Mouse (Mus musculus): ENCODE data around the gene Kcnh1. TPM values are rescaled to one million over a fixed set of nuclear protein-coding genes. Genes with fewer than 3 reads are reported as not detected.

Gene Kcnh1
- polyA plus RNA-seq, 1 experiment from 2014 or later = 0.04 TPM

DNA sequence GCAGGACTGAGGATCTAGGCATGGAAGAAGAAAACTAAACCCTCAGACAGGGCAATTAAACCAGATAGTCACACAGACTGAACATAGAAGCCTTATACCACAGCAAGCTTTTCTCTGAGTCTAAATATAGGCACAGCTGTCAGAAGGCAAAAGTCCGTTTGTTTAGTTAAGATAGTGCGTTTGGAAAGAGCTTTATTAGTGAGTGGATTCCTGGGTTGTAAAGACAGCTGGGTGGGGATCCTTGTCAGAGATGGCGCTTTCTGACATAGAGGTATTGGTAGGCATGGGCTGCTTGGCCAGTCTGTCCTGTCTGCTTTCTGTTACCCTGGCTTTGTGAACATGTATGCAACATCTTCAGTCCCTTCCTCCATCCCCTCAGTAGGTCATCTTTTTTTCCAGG lies 266.5 kb downstream of the Kcnh1 start:
- 55% methylated on average over 3 of the region's 3 CpGs for WGBS
- no peak overlapping the region for H3K4me2 ChIP-seq
- no peak for ATAC-seq (replicated peaks; ENCODE audit: low FRiP score)
- no peak overlapping the region for H3K4me3 ChIP-seq (ENCODE audit: low read depth, low read length)
- no peaks in the 10 kb centered on the region for H3K27me3 ChIP-seq (replicated peaks; ENCODE audit: control insufficient read depth, insufficient read depth, low read length)
- H3K27ac ChIP-seq (ENCODE audit: low read depth, low read length) = no peak overlapping the region
- DNase-seq (ENCODE audit: low spot score) = no peak
- H3K9me3 ChIP-seq (ENCODE audit: control insufficient read depth, low read length) = no peaks in the 10 kb centered on the region
- H3K9ac ChIP-seq (ENCODE audit: low read depth, low read length) = no peak overlapping the region
- no peaks in the 10 kb centered on the region for H3K4me1 ChIP-seq (replicated peaks; ENCODE audit: control insufficient read depth, insufficient read depth, low read length)
- H3K36me3 ChIP-seq (ENCODE audit: control insufficient read depth, insufficient read depth, low read length) = no peaks in the 10 kb centered on the region

DNA sequence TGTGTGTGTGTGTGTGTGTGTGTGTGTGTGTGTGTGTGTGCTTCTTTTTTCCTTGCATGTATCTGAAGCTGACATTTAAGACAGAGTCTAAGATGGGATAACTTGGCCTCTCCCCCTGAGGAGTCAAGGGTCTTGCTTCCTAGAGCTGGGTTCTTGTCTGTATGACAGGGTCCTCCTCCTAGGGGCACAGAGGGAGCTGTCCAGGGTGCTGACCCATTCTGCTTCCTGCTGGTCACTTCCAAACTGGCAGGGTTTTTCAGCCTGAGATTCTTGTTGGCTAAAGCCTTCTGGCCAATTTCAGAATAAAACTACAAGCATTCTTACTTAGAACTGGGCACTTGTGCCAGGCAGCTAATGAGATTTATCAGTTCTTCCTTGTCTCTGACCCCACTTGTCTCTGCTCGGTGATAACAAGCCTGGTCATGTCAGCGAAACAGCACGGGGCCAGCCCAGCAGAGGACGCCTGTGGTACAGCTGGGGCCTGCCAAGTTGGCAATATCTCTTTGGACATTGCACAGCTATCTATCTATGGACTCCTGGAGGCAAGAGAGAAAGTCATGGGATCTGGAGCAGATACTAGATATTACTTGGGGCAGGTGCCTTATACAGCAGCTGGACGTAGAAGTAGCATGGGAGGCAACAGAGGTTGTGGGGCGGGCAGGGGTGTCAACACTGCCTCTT lies 267.1 kb downstream of the Kcnh1 start:
- Histone ChIP-seq H3K4me3 (ENCODE audit: low read depth, low read length) (no peak overlapping the region), H3K4me1 (replicated peaks; ENCODE audit: control insufficient read depth, insufficient read depth, low read length) (no peaks in the 10 kb centered on the region), H3K4me2 (no peak overlapping the region), H3K27me3 (replicated peaks; ENCODE audit: control insufficient read depth, insufficient read depth, low read length) (no peaks in the 10 kb centered on the region), H3K9ac (ENCODE audit: low read depth, low read length) (no peak overlapping the region), H3K9me3 (ENCODE audit: control insufficient read depth, low read length) (no peaks in the 10 kb centered on the region), H3K27ac (ENCODE audit: low read depth, low read length) (no peak overlapping the region), H3K36me3 (ENCODE audit: control insufficient read depth, insufficient read depth, low read length) (no peaks in the 10 kb centered on the region)
- WGBS = 76% methylated on average over 6 of the region's 6 CpGs
- peak; percentile 45 for DNase-seq (ENCODE audit: low spot score)
- no peak for ATAC-seq (replicated peaks; ENCODE audit: low FRiP score)

DNA sequence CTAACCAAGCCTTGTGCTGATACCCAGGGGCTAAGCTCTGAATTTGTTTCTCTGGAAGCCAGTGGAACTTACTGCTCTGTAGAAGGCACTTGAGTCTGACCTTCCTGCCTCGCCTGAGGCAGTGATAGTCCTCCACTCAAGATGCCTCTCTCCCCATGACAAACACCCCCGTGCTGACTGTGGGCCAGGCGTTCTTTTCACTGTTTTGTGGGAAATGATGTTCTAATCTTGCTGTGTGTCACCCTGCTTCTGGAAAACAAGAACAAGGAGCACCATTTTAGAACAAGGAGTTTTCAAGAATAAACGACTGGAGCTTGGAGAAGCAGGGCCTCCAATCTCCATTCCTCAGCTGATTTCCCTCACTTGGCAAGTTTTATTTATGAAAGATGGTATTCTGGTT lies 273.2 kb downstream of the Kcnh1 start:
- Histone ChIP-seq H3K27ac (ENCODE audit: low read depth, low read length) (no peak overlapping the region), H3K4me3 (ENCODE audit: low read depth, low read length) (no peak overlapping the region), H3K4me2 (no peak overlapping the region), H3K27me3 (replicated peaks; ENCODE audit: control insufficient read depth, insufficient read depth, low read length) (no peaks in the 10 kb centered on the region), H3K9ac (ENCODE audit: low read depth, low read length) (no peak overlapping the region), H3K36me3 (ENCODE audit: control insufficient read depth, insufficient read depth, low read length) (no peaks in the 10 kb centered on the region), H3K4me1 (replicated peaks; ENCODE audit: control insufficient read depth, insufficient read depth, low read length) (no peaks in the 10 kb centered on the region), H3K9me3 (ENCODE audit: control insufficient read depth, low read length) (no peaks in the 10 kb centered on the region)
- DNase-seq (ENCODE audit: low spot score) = no peak
- WGBS = 66% methylated on average over 4 of the region's 4 CpGs
- no peak for ATAC-seq (replicated peaks; ENCODE audit: low FRiP score)

DNA sequence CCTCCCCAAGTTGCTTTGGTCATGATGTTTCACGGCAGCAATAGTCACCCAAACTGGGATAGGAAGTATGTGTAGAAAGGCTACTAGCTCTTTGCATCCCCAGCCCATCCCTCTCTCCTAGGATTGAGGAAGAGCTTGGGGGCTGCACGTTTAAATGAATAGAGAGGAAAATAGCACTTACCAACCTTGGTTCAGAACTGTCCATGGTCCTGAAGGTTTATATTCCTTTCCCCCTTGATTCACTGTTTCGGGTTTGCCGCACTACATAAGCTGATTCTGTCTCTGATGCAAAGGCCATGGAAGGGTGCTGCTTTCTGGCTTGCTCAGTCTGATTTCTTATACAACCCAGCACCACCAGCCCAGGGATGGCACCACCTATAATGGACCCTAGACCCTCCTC lies 281.8 kb downstream of the Kcnh1 start:
- no peaks in the 10 kb centered on the region for H3K27me3 ChIP-seq (replicated peaks; ENCODE audit: control insufficient read depth, insufficient read depth, low read length)
- no peak overlapping the region for H3K27ac ChIP-seq (ENCODE audit: low read depth, low read length)
- no peak overlapping the region for H3K4me3 ChIP-seq (ENCODE audit: low read depth, low read length)
- no peak overlapping the region for H3K4me2 ChIP-seq
- H3K9ac ChIP-seq (ENCODE audit: low read depth, low read length) = no peak overlapping the region
- ATAC-seq (replicated peaks; ENCODE audit: low FRiP score) = no peak
- H3K4me1 ChIP-seq (replicated peaks; ENCODE audit: control insufficient read depth, insufficient read depth, low read length) = no peaks in the 10 kb centered on the region
- H3K36me3 ChIP-seq (ENCODE audit: control insufficient read depth, insufficient read depth, low read length) = no peaks in the 10 kb centered on the region
- WGBS = 54% methylated on average over 4 of the region's 4 CpGs
- no peaks in the 10 kb centered on the region for H3K9me3 ChIP-seq (ENCODE audit: control insufficient read depth, low read length)
- DNase-seq (ENCODE audit: low spot score) = no peak

DNA sequence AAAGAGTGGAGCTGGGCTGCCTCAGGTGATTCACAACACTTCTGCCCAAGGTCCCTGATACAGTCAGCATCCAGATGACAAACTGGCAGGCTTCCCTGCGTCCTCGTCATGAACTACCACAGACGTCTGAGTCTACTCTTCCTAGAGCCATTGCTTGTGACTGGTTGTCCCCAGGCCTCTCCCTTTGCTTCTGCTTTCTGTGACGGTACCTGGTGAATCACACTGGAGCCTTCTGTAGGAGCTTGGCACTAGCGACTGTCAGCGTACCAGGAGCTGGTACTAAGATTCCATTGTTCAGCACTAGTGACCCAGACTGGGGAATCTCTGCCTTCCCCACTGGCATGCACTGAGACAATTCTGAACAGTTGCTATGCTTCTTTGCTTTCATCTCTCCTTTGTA lies 282.6 kb downstream of the Kcnh1 start:
- H3K36me3 ChIP-seq (ENCODE audit: control insufficient read depth, insufficient read depth, low read length) = no peaks in the 10 kb centered on the region
- H3K4me2 ChIP-seq = no peak overlapping the region
- H3K9ac ChIP-seq (ENCODE audit: low read depth, low read length) = no peak overlapping the region
- DNase-seq (ENCODE audit: low spot score) (no peak), ATAC-seq (replicated peaks; ENCODE audit: low FRiP score) (no peak)
- H3K4me1 ChIP-seq (replicated peaks; ENCODE audit: control insufficient read depth, insufficient read depth, low read length) = no peaks in the 10 kb centered on the region
- H3K9me3 ChIP-seq (ENCODE audit: control insufficient read depth, low read length) = no peaks in the 10 kb centered on the region
- 80% methylated on average over 6 of the region's 6 CpGs for WGBS
- no peaks in the 10 kb centered on the region for H3K27me3 ChIP-seq (replicated peaks; ENCODE audit: control insufficient read depth, insufficient read depth, low read length)
- H3K4me3 ChIP-seq (ENCODE audit: low read depth, low read length) = no peak overlapping the region
- no peak overlapping the region for H3K27ac ChIP-seq (ENCODE audit: low read depth, low read length)

DNA sequence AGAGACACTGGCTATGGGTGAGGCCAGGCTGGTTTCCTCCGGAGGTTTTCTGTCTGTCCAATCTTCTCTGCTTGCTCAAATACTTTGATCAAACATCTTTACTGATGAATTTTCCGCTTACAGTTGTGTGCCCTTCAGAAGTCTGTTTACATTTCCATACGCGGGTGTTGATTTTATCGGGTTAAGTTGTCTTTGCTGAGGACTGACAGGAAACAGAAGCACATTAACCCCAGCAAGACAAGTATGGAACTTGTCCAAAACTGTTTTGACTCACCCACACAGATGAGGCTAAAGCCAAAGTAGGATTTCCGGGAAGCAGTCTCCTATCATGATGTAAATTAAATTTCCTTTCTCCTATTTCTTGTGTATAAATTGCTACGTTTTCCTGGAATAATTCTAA lies 286.1 kb downstream of the Kcnh1 start:
- no peak for ATAC-seq (replicated peaks; ENCODE audit: low FRiP score)
- Histone ChIP-seq H3K4me1 (replicated peaks; ENCODE audit: control insufficient read depth, insufficient read depth, low read length) (no peaks in the 10 kb centered on the region), H3K36me3 (ENCODE audit: control insufficient read depth, insufficient read depth, low read length) (no peaks in the 10 kb centered on the region), H3K9ac (ENCODE audit: low read depth, low read length) (no peak overlapping the region), H3K27me3 (replicated peaks; ENCODE audit: control insufficient read depth, insufficient read depth, low read length) (no peaks in the 10 kb centered on the region), H3K4me2 (no peak overlapping the region), H3K9me3 (ENCODE audit: control insufficient read depth, low read length) (no peaks in the 10 kb centered on the region), H3K4me3 (ENCODE audit: low read depth, low read length) (no peak overlapping the region), H3K27ac (ENCODE audit: low read depth, low read length) (no peak overlapping the region)
- WGBS = 60% methylated on average over 7 of the region's 7 CpGs
- no peak for DNase-seq (ENCODE audit: low spot score)

DNA sequence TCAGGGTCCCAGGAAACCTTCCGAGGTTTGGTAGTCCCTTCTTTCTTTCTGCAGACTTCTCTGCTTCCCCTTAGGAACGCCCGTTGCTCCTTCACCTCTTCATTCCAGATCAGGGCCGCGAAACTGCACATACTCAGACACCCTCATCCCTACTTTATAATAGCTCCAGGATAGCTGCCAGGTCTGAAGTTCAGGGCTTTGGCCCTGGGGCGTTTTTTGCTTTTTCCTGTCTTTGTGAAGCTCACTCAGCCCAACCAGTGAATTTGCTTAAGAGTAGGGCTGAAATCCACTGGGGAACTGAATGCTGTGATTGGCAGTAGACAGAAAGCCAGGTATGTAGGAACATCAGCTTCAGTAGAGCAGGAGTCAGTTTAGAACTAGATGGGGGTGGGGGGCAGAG lies 287.0 kb downstream of the Kcnh1 start:
- ATAC-seq (replicated peaks; ENCODE audit: low FRiP score) = no peak
- H3K9me3 ChIP-seq (ENCODE audit: control insufficient read depth, low read length) = no peaks in the 10 kb centered on the region

DNA sequence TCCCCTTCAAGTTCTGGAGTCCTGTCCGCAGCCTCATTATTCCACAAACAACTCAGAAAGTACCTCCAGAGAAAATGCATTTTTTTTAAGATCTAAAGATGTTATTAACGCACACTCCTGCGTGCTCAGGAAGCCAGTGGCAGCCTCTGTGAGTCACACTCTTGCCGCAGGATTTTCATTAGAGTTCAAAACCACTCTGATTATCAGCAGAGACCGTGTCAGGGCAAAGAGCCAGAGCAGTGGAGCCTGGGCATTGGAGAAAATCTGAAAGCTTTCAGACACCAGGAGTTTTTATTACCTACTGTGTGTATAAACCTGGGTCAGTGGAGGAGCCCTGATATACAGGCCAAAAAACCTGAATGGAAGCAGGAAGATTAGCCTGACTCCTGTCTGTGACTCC lies 287.6 kb downstream of the Kcnh1 start:
- Histone ChIP-seq H3K9me3 (ENCODE audit: control insufficient read depth, low read length) (no peaks in the 10 kb centered on the region), H3K4me3 (ENCODE audit: low read depth, low read length) (no peak overlapping the region), H3K9ac (ENCODE audit: low read depth, low read length) (no peak overlapping the region), H3K4me1 (replicated peaks; ENCODE audit: control insufficient read depth, insufficient read depth, low read length) (no peaks in the 10 kb centered on the region), H3K27ac (ENCODE audit: low read depth, low read length) (no peak overlapping the region), H3K36me3 (ENCODE audit: control insufficient read depth, insufficient read depth, low read length) (no peaks in the 10 kb centered on the region), H3K27me3 (replicated peaks; ENCODE audit: control insufficient read depth, insufficient read depth, low read length) (no peaks in the 10 kb centered on the region), H3K4me2 (no peak overlapping the region)
- ATAC-seq (replicated peaks; ENCODE audit: low FRiP score) (no peak), DNase-seq (ENCODE audit: low spot score) (no peak)
- 68% methylated on average over 5 of the region's 5 CpGs for WGBS

More for the DNA sequence above, 287.0 kb downstream of the Kcnh1 start:
- H3K4me2 ChIP-seq = no peak overlapping the region
- no peak overlapping the region for H3K4me3 ChIP-seq (ENCODE audit: low read depth, low read length)
- no peaks in the 10 kb centered on the region for H3K36me3 ChIP-seq (ENCODE audit: control insufficient read depth, insufficient read depth, low read length)
- 78% methylated on average over 6 of the region's 6 CpGs for WGBS
- no peak overlapping the region for H3K9ac ChIP-seq (ENCODE audit: low read depth, low read length)
- H3K27ac ChIP-seq (ENCODE audit: low read depth, low read length) = no peak overlapping the region; the same call in 1 of the 2 replicates
- H3K4me1 ChIP-seq (replicated peaks; ENCODE audit: control insufficient read depth, insufficient read depth, low read length) = no peaks in the 10 kb centered on the region
- H3K27me3 ChIP-seq (replicated peaks; ENCODE audit: control insufficient read depth, insufficient read depth, low read length) = no peaks in the 10 kb centered on the region
- no peak for DNase-seq (ENCODE audit: low spot score)

DNA sequence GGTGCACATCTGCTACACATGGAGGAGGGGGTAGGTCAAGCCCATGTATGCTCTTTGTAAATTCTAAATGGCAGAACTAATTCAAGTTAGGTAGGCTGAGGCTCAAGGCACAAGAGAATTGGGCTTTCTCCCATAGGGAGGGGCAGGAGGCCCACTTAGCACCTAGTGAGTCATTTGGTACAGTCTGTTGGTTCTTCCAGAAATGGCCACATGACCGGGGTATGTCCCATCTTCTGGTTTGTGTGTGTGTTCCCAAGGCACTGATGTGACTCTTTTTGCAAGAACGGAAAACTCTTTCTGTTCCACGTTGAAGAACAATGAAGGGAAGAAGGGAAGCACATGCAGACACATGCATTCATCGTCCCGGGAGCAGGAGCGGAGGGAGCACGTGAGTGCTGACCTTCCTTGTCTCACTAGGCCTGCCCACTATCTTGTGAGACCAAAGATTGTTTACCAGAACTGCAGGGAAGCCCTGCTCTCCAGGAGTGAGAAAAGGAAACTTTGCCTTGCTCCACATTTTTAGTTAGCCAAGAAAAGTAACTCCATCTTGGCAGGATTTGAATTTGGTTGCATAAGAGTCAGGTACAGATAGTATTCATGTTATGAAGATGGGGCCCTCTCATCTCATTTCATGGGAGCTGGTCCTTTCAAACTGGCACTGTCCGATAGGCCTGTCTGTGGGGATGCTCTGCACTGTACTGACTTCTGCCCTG lies 289.7 kb downstream of the Kcnh1 start:
- Histone ChIP-seq H3K9me3 (ENCODE audit: control insufficient read depth, low read length) (no peaks in the 10 kb centered on the region), H3K27me3 (replicated peaks; ENCODE audit: control insufficient read depth, insufficient read depth, low read length) (no peaks in the 10 kb centered on the region), H3K4me3 (ENCODE audit: low read depth, low read length) (no peak overlapping the region), H3K36me3 (ENCODE audit: control insufficient read depth, insufficient read depth, low read length) (no peaks in the 10 kb centered on the region), H3K27ac (ENCODE audit: low read depth, low read length) (no peak overlapping the region), H3K9ac (ENCODE audit: low read depth, low read length) (no peak overlapping the region), H3K4me2 (no peak overlapping the region), H3K4me1 (replicated peaks; ENCODE audit: control insufficient read depth, insufficient read depth, low read length) (no peaks in the 10 kb centered on the region)
- DNase-seq (ENCODE audit: low spot score) = no peak
- ATAC-seq (replicated peaks; ENCODE audit: low FRiP score) = no peak
- 73% methylated on average over 8 of the region's 8 CpGs for WGBS

Measured in liver, embryonic 11.5 days (tissue).